ENCODE assay signal across 8 mouse cellular contexts in genomic region chr9:120708507-120708906, GRCm38 (mm10).
A peak's percentile ranks its signal among the peaks of the same experiment; 100 is the strongest.
DNase-seq lines count a peak whose midpoint lies in the region; ATAC-seq lines count a peak whose summit lies in the region.

No protein-coding gene starts in this region.

- H3K4me2 ChIP-seq in limb, embryonic 13.5 days (replicated peaks): peak overlapping the region; percentile 49

- 12% methylated on average over 11 of the region's 11 CpGs for WGBS in limb, embryonic 13.5 days

- peak overlapping the region; percentile 3; the same call in 1 of the 2 replicates for H3K4me3 ChIP-seq in limb, embryonic 13.5 days

- peak overlapping the region; percentile 48 for H3K27ac ChIP-seq in limb, embryonic 13.5 days

- H3K27me3 ChIP-seq in limb, embryonic 13.5 days: no peaks in the 10 kb centered on the region

- DNase-seq in embryo, embryonic 9.5 days (ENCODE audit: extremely low spot score): peak; percentile 17
- DNase-seq in embryo, embryonic 10.5 days (ENCODE audit: low spot score): no peak
- DNase-seq in urinary bladder, postnatal 14 days (ENCODE audit: low spot score): peak; percentile 14
- DNase-seq in urinary bladder, postnatal 25 days (ENCODE audit: low spot score): no peak
- DNase-seq in adrenal gland, adult 18-20 months (ENCODE audit: low spot score in 2 of 2): no peak
- DNase-seq in layer of hippocampus, adult 8-10 months (ENCODE audit: low spot score in 2 of 2): no peak
- DNase-seq in left cerebral cortex, adult 18-20 months (ENCODE audit: low spot score in 2 of 2): no peak

- ATAC-seq in limb, embryonic 13.5 days (ENCODE audit: low FRiP score, low read depth): no peak

- peak overlapping the region; percentile 51 for H3K9ac ChIP-seq in limb, embryonic 13.5 days

- peaks cover 10% of the 10 kb centered on the region for H3K9me3 ChIP-seq in limb, embryonic 13.5 days

- no peaks in the 10 kb centered on the region for H3K36me3 ChIP-seq in limb, embryonic 13.5 days

- peaks cover 22% of the 10 kb centered on the region for H3K4me1 ChIP-seq in limb, embryonic 13.5 days

Comparison
In these comparisons a context has a peak if more than half of its experiments do, and no peak if none do; other contexts are left out.
1. DNase-seq: peak in embryo, embryonic 9.5 days (single experiment) and urinary bladder, postnatal 14 days (single experiment); none in embryo, embryonic 10.5 days (single experiment), urinary bladder, postnatal 25 days (single experiment), adrenal gland, adult 18-20 months (0 of 2), layer of hippocampus, adult 8-10 months (0 of 2) and left cerebral cortex, adult 18-20 months (0 of 2).